Mouse (Mus musculus): ENCODE measurements around the gene Usp21.

Gene Usp21

GRCm38 (mm10) chr1:171263666-171264461, 23.9 kb downstream of the Usp21 start:
- H3K4me3 ChIP-seq (replicated peaks; ENCODE audit: low read length) = no peak overlapping the region
- H3K4me1 ChIP-seq (replicated peaks; ENCODE audit: low read depth, low read length) = peaks cover 18% of the 10 kb centered on the region
- peaks cover 12% of the 10 kb centered on the region; the same call in 1 of the 2 replicates for H3K27me3 ChIP-seq (ENCODE audit: insufficient read depth, low read length)
- peak; percentile 33 for TF ChIP-seq CTCF (conservative IDR thresholded peaks at IDR 0.05; ENCODE audit: low read length)
- no peak for TF ChIP-seq NANOG (IDR thresholded peaks at IDR 0.05; ENCODE audit: borderline replicate concordance, low read length)
- no peaks in the 10 kb centered on the region for H3K36me3 ChIP-seq (ENCODE audit: insufficient read depth, low read length)
- H3K9me3 ChIP-seq (ENCODE audit: low read length) = no peaks in the 10 kb centered on the region

GRCm38 (mm10) chr1:171263185-171263611, 24.6 kb downstream of the Usp21 start:
- Histone ChIP-seq H3K36me3 (ENCODE audit: insufficient read depth, low read length) (no peaks in the 10 kb centered on the region), H3K4me1 (replicated peaks; ENCODE audit: low read depth, low read length) (peaks cover 21% of the 10 kb centered on the region), H3K9me3 (ENCODE audit: low read length) (no peaks in the 10 kb centered on the region), H3K4me3 (replicated peaks; ENCODE audit: low read length) (no peak overlapping the region), H3K27me3 (ENCODE audit: insufficient read depth, low read length) (peaks cover 14% of the 10 kb centered on the region; the same call in 1 of the 2 replicates)
- TF ChIP-seq POU5F1 (IDR thresholded peaks at IDR 0.05; ENCODE audit: borderline replicate concordance, low read length) (no peak), NANOG (IDR thresholded peaks at IDR 0.05; ENCODE audit: borderline replicate concordance, low read length) (no peak), CTCF (conservative IDR thresholded peaks at IDR 0.05; ENCODE audit: low read length) (no peak)

GRCm38 (mm10) chr1:171262594-171263130, 25.1 kb downstream of the Usp21 start:
- no peaks in the 10 kb centered on the region for H3K9me3 ChIP-seq (ENCODE audit: low read length)
- TF ChIP-seq NANOG (IDR thresholded peaks at IDR 0.05; ENCODE audit: borderline replicate concordance, low read length) = no peak
- no peak for TF ChIP-seq CTCF (conservative IDR thresholded peaks at IDR 0.05; ENCODE audit: low read length)
- H3K27me3 ChIP-seq (ENCODE audit: insufficient read depth, low read length) = peaks cover 14% of the 10 kb centered on the region; the same call in 1 of the 2 replicates
- H3K4me3 ChIP-seq (replicated peaks; ENCODE audit: low read length) = no peak overlapping the region
- H3K36me3 ChIP-seq (ENCODE audit: insufficient read depth, low read length) = no peaks in the 10 kb centered on the region
- H3K4me1 ChIP-seq (replicated peaks; ENCODE audit: low read depth, low read length) = peaks cover 26% of the 10 kb centered on the region

GRCm38 (mm10) chr1:171260316-171260715, 27.5 kb downstream of the Usp21 start:
- H3K4me3 ChIP-seq (replicated peaks; ENCODE audit: low read length) = no peak overlapping the region
- TF ChIP-seq CTCF (conservative IDR thresholded peaks at IDR 0.05; ENCODE audit: low read length) = no peak
- TF ChIP-seq POU5F1 (IDR thresholded peaks at IDR 0.05; ENCODE audit: borderline replicate concordance, low read length) = no peak
- no peak for TF ChIP-seq NANOG (IDR thresholded peaks at IDR 0.05; ENCODE audit: borderline replicate concordance, low read length)
- no peaks in the 10 kb centered on the region for H3K36me3 ChIP-seq (ENCODE audit: insufficient read depth, low read length)
- H3K9me3 ChIP-seq (ENCODE audit: low read length) = no peaks in the 10 kb centered on the region
- peaks cover 45% of the 10 kb centered on the region for H3K4me1 ChIP-seq (replicated peaks; ENCODE audit: low read depth, low read length)
- H3K27me3 ChIP-seq (ENCODE audit: insufficient read depth, low read length) = peaks cover 14% of the 10 kb centered on the region; the same call in 1 of the 2 replicates

- H3K27me3 ChIP-seq (ENCODE audit: insufficient read depth, low read length) = peaks cover 17% of the 10 kb centered on the region; the same call in 1 of the 2 replicates
- H3K9me3 ChIP-seq (ENCODE audit: low read length) = no peaks in the 10 kb centered on the region
- peak overlapping the region; percentile 67 for H3K4me3 ChIP-seq (replicated peaks; ENCODE audit: low read length)
- TF ChIP-seq NANOG (IDR thresholded peaks at IDR 0.05; ENCODE audit: borderline replicate concordance, low read length) (no peak), CTCF (conservative IDR thresholded peaks at IDR 0.05; ENCODE audit: low read length) (no peak), POU5F1 (IDR thresholded peaks at IDR 0.05; ENCODE audit: borderline replicate concordance, low read length) (no peak)
- no peaks in the 10 kb centered on the region for H3K36me3 ChIP-seq (ENCODE audit: insufficient read depth, low read length)
- peaks cover 45% of the 10 kb centered on the region for H3K4me1 ChIP-seq (replicated peaks; ENCODE audit: low read depth, low read length)
These were observed 28.9 kb downstream of the Usp21 start for GRCm38 (mm10) chr1:171258921-171259320.

GRCm38 (mm10) chr1:171257781-171258180, 30.0 kb downstream of the Usp21 start:
- H3K27me3 ChIP-seq (ENCODE audit: insufficient read depth, low read length) = peaks cover 24% of the 10 kb centered on the region; the same call in 1 of the 2 replicates
- peaks cover 45% of the 10 kb centered on the region for H3K4me1 ChIP-seq (replicated peaks; ENCODE audit: low read depth, low read length)
- no peaks in the 10 kb centered on the region for H3K36me3 ChIP-seq (ENCODE audit: insufficient read depth, low read length)
- TF ChIP-seq NANOG (IDR thresholded peaks at IDR 0.05; ENCODE audit: borderline replicate concordance, low read length) = no peak
- TF ChIP-seq POU5F1 (IDR thresholded peaks at IDR 0.05; ENCODE audit: borderline replicate concordance, low read length) = no peak
- H3K9me3 ChIP-seq (ENCODE audit: low read length) = no peaks in the 10 kb centered on the region
- no peak overlapping the region for H3K4me3 ChIP-seq (replicated peaks; ENCODE audit: low read length)

- TF ChIP-seq NANOG (IDR thresholded peaks at IDR 0.05; ENCODE audit: borderline replicate concordance, low read length) (no peak), CTCF (conservative IDR thresholded peaks at IDR 0.05; ENCODE audit: low read length) (peak; percentile 72), POU5F1 (IDR thresholded peaks at IDR 0.05; ENCODE audit: borderline replicate concordance, low read length) (no peak)
- Histone ChIP-seq H3K4me1 (replicated peaks; ENCODE audit: low read depth, low read length) (peaks cover 46% of the 10 kb centered on the region), H3K4me3 (replicated peaks; ENCODE audit: low read length) (peak overlapping the region; percentile 48), H3K27me3 (ENCODE audit: insufficient read depth, low read length) (peaks cover 24% of the 10 kb centered on the region; the same call in 1 of the 2 replicates), H3K36me3 (ENCODE audit: insufficient read depth, low read length) (no peaks in the 10 kb centered on the region), H3K9me3 (ENCODE audit: low read length) (no peaks in the 10 kb centered on the region)
These were observed 30.7 kb downstream of the Usp21 start for GRCm38 (mm10) chr1:171256937-171257548.

GRCm38 (mm10) chr1:171256095-171256818, 31.5 kb downstream of the Usp21 start:
- TF ChIP-seq POU5F1 (IDR thresholded peaks at IDR 0.05; ENCODE audit: borderline replicate concordance, low read length) (no peak), CTCF (conservative IDR thresholded peaks at IDR 0.05; ENCODE audit: low read length) (no peak)
- Histone ChIP-seq H3K4me1 (replicated peaks; ENCODE audit: low read depth, low read length) (peaks cover 54% of the 10 kb centered on the region), H3K4me3 (replicated peaks; ENCODE audit: low read length) (peak overlapping the region; percentile 48)

More at GRCm38 (mm10) chr1:171256095-171256818, 31.5 kb downstream of the Usp21 start:
- H3K9me3 ChIP-seq (ENCODE audit: low read length) = no peaks in the 10 kb centered on the region
- no peaks in the 10 kb centered on the region for H3K36me3 ChIP-seq (ENCODE audit: insufficient read depth, low read length)
- peaks cover 24% of the 10 kb centered on the region; the same call in 1 of the 2 replicates for H3K27me3 ChIP-seq (ENCODE audit: insufficient read depth, low read length)

Data from E14TG2a.4 (cell line).